Mouse (Mus musculus): ENCODE measurements around the gene Gck. TPM values are rescaled to one million over a fixed set of nuclear protein-coding genes. Genes with fewer than 3 reads are reported as not detected.

Gene Gck
- polyA plus RNA-seq, 1 experiment, result not detected

GRCm38 (mm10) chr11:5913936-5914335 is 35.9 kb downstream of the Gck start:
- Histone ChIP-seq H3K27me3 (ENCODE audit: control insufficient read depth, insufficient read depth, low read length, poor library complexity, severe bottlenecking) (no peaks in the 10 kb centered on the region), H3K4me3 (ENCODE audit: low read depth, low read length) (no peak overlapping the region), H3K36me3 (ENCODE audit: control insufficient read depth, insufficient read depth, low read length, poor library complexity, severe bottlenecking) (no peaks in the 10 kb centered on the region), H3K9me3 (replicated peaks; ENCODE audit: control insufficient read depth, insufficient read depth, low read length, poor library complexity, severe bottlenecking) (no peaks in the 10 kb centered on the region), H3K9ac (ENCODE audit: low read depth, poor library complexity, severe bottlenecking) (no peak overlapping the region), H3K4me1 (ENCODE audit: control insufficient read depth, insufficient read depth, low read length) (no peaks in the 10 kb centered on the region), H3K27ac (ENCODE audit: insufficient read depth, low read length) (no peak overlapping the region)
- TF ChIP-seq EP300 (IDR thresholded peaks at IDR 0.05; ENCODE audit: insufficient read depth, low read depth, low read length), result no peak
- TF ChIP-seq POLR2A (IDR thresholded peaks at IDR 0.05; ENCODE audit: insufficient read depth, low read length), result no peak
- TF ChIP-seq CTCF (IDR thresholded peaks at IDR 0.05; ENCODE audit: low read depth, low read length), result no peak

GRCm38 (mm10) chr11:5913256-5913655 is 36.6 kb downstream of the Gck start:
- Histone ChIP-seq H3K9ac (ENCODE audit: low read depth, poor library complexity, severe bottlenecking) (no peak overlapping the region), H3K4me3 (ENCODE audit: low read depth, low read length) (no peak overlapping the region), H3K9me3 (replicated peaks; ENCODE audit: control insufficient read depth, insufficient read depth, low read length, poor library complexity, severe bottlenecking) (no peaks in the 10 kb centered on the region), H3K4me1 (ENCODE audit: control insufficient read depth, insufficient read depth, low read length) (no peaks in the 10 kb centered on the region), H3K27ac (ENCODE audit: insufficient read depth, low read length) (no peak overlapping the region), H3K27me3 (ENCODE audit: control insufficient read depth, insufficient read depth, low read length, poor library complexity, severe bottlenecking) (no peaks in the 10 kb centered on the region), H3K36me3 (ENCODE audit: control insufficient read depth, insufficient read depth, low read length, poor library complexity, severe bottlenecking) (no peaks in the 10 kb centered on the region)
- TF ChIP-seq EP300 (IDR thresholded peaks at IDR 0.05; ENCODE audit: insufficient read depth, low read depth, low read length), result no peak
- no peak for TF ChIP-seq CTCF (IDR thresholded peaks at IDR 0.05; ENCODE audit: low read depth, low read length)
- no peak for TF ChIP-seq POLR2A (IDR thresholded peaks at IDR 0.05; ENCODE audit: insufficient read depth, low read length)

- H3K9me3 ChIP-seq (replicated peaks; ENCODE audit: control insufficient read depth, insufficient read depth, low read length, poor library complexity, severe bottlenecking), result no peaks in the 10 kb centered on the region
- no peaks in the 10 kb centered on the region for H3K36me3 ChIP-seq (ENCODE audit: control insufficient read depth, insufficient read depth, low read length, poor library complexity, severe bottlenecking)
- H3K9ac ChIP-seq (ENCODE audit: low read depth, poor library complexity, severe bottlenecking), result no peak overlapping the region
- TF ChIP-seq EP300 (IDR thresholded peaks at IDR 0.05; ENCODE audit: insufficient read depth, low read depth, low read length), result no peak
- no peak for TF ChIP-seq POLR2A (IDR thresholded peaks at IDR 0.05; ENCODE audit: insufficient read depth, low read length)
- peak; percentile 85 for TF ChIP-seq CTCF (IDR thresholded peaks at IDR 0.05; ENCODE audit: low read depth, low read length)
- no peak overlapping the region for H3K27ac ChIP-seq (ENCODE audit: insufficient read depth, low read length)
- no peaks in the 10 kb centered on the region for H3K27me3 ChIP-seq (ENCODE audit: control insufficient read depth, insufficient read depth, low read length, poor library complexity, severe bottlenecking)
- H3K4me1 ChIP-seq (ENCODE audit: control insufficient read depth, insufficient read depth, low read length), result no peaks in the 10 kb centered on the region
- no peak overlapping the region for H3K4me3 ChIP-seq (ENCODE audit: low read depth, low read length)
Observed at GRCm38 (mm10) chr11:5912635-5913034, 37.2 kb downstream of the Gck start.

- Histone ChIP-seq H3K27me3 (ENCODE audit: control insufficient read depth, insufficient read depth, low read length, poor library complexity, severe bottlenecking) (no peaks in the 10 kb centered on the region), H3K36me3 (ENCODE audit: control insufficient read depth, insufficient read depth, low read length, poor library complexity, severe bottlenecking) (no peaks in the 10 kb centered on the region)
Observed at GRCm38 (mm10) chr11:5908642-5909041, 41.2 kb downstream of the Gck start.

GRCm38 (mm10) chr11:5907096-5907495 is 42.8 kb downstream of the Gck start:
- H3K9ac ChIP-seq (ENCODE audit: low read depth, poor library complexity, severe bottlenecking), result no peak overlapping the region
- no peak for TF ChIP-seq EP300 (IDR thresholded peaks at IDR 0.05; ENCODE audit: insufficient read depth, low read depth, low read length)
- no peak for TF ChIP-seq POLR2A (IDR thresholded peaks at IDR 0.05; ENCODE audit: insufficient read depth, low read length)
- TF ChIP-seq CTCF (IDR thresholded peaks at IDR 0.05; ENCODE audit: low read depth, low read length), result no peak

More at GRCm38 (mm10) chr11:5908642-5909041, 41.2 kb downstream of the Gck start:
- no peaks in the 10 kb centered on the region for H3K4me1 ChIP-seq (ENCODE audit: control insufficient read depth, insufficient read depth, low read length)
- H3K9me3 ChIP-seq (replicated peaks; ENCODE audit: control insufficient read depth, insufficient read depth, low read length, poor library complexity, severe bottlenecking), result no peaks in the 10 kb centered on the region
- TF ChIP-seq EP300 (IDR thresholded peaks at IDR 0.05; ENCODE audit: insufficient read depth, low read depth, low read length) (no peak), CTCF (IDR thresholded peaks at IDR 0.05; ENCODE audit: low read depth, low read length) (no peak), POLR2A (IDR thresholded peaks at IDR 0.05; ENCODE audit: insufficient read depth, low read length) (no peak)
- no peak overlapping the region for H3K9ac ChIP-seq (ENCODE audit: low read depth, poor library complexity, severe bottlenecking)
- no peak overlapping the region for H3K4me3 ChIP-seq (ENCODE audit: low read depth, low read length)
- no peak overlapping the region for H3K27ac ChIP-seq (ENCODE audit: insufficient read depth, low read length)

GRCm38 (mm10) chr11:5905778-5906518 is 43.9 kb downstream of the Gck start:
- Histone ChIP-seq H3K27ac (ENCODE audit: insufficient read depth, low read length) (no peak overlapping the region), H3K36me3 (ENCODE audit: control insufficient read depth, insufficient read depth, low read length, poor library complexity, severe bottlenecking) (no peaks in the 10 kb centered on the region), H3K4me3 (ENCODE audit: low read depth, low read length) (no peak overlapping the region), H3K4me1 (ENCODE audit: control insufficient read depth, insufficient read depth, low read length) (no peaks in the 10 kb centered on the region), H3K9me3 (replicated peaks; ENCODE audit: control insufficient read depth, insufficient read depth, low read length, poor library complexity, severe bottlenecking) (no peaks in the 10 kb centered on the region), H3K27me3 (ENCODE audit: control insufficient read depth, insufficient read depth, low read length, poor library complexity, severe bottlenecking) (no peaks in the 10 kb centered on the region), H3K9ac (ENCODE audit: low read depth, poor library complexity, severe bottlenecking) (no peak overlapping the region)
- TF ChIP-seq EP300 (IDR thresholded peaks at IDR 0.05; ENCODE audit: insufficient read depth, low read depth, low read length) (no peak), CTCF (IDR thresholded peaks at IDR 0.05; ENCODE audit: low read depth, low read length) (no peak), POLR2A (IDR thresholded peaks at IDR 0.05; ENCODE audit: insufficient read depth, low read length) (no peak)

More at GRCm38 (mm10) chr11:5907096-5907495, 42.8 kb downstream of the Gck start:
- H3K27ac ChIP-seq (ENCODE audit: insufficient read depth, low read length), result no peak overlapping the region
- no peaks in the 10 kb centered on the region for H3K36me3 ChIP-seq (ENCODE audit: control insufficient read depth, insufficient read depth, low read length, poor library complexity, severe bottlenecking)
- H3K4me3 ChIP-seq (ENCODE audit: low read depth, low read length), result no peak overlapping the region
- H3K9me3 ChIP-seq (replicated peaks; ENCODE audit: control insufficient read depth, insufficient read depth, low read length, poor library complexity, severe bottlenecking), result no peaks in the 10 kb centered on the region
- H3K27me3 ChIP-seq (ENCODE audit: control insufficient read depth, insufficient read depth, low read length, poor library complexity, severe bottlenecking), result no peaks in the 10 kb centered on the region
- H3K4me1 ChIP-seq (ENCODE audit: control insufficient read depth, insufficient read depth, low read length), result no peaks in the 10 kb centered on the region

Measured in ES-Bruce4 (cell line).